Mouse (Mus musculus) gastrocnemius, postnatal 4 days (tissue): Measurements from ENCODE around the gene Vmn1r176. TPM values are rescaled to one million over a fixed set of nuclear protein-coding genes. Genes with fewer than 3 reads are reported as not detected.
"Not testable (repeated sequence)": the region's sequence is repeated elsewhere in the genome, so short reads cannot be mapped to it uniquely, and the experiment has no call there.

Experiments used
- DNase-seq, 2 experiments: peaks; one replicate each; pipeline ENCODE4 v3.0.0; 2021 to 2022; ENCODE audit warnings: low spot score in 2 of 2, mixed read lengths in 2 of 2
- long read RNA-seq, 2 experiments: library from polyadenylated mRNA; stranded (forward); transcript quantifications; one replicate each; pipeline ENCODE4 v2.0.0; 2021
- total RNA-seq, 2 experiments: library from RNA; stranded (reverse); gene quantifications; 2 replicates each; pipeline ENCODE4 v1.2.3; 2021

The Vmn1r176 gene
- total RNA-seq, result not detected
- long read RNA-seq, experiment 1, result 0 reads
- long read RNA-seq, experiment 2, result 0 reads

GRCm38 (mm10) chr7:23837272-23837671 is at the start of gene Vmn1r176:
Gene Vmn1r176, minus strand, starts transcription at chr7:23837372.
- not testable (repeated sequence) for DNase-seq

GRCm38 (mm10) chr7:23876918-23877317 is 39.7 kb upstream of the Vmn1r176 start:
- not testable (repeated sequence) for DNase-seq

- not testable (repeated sequence) for DNase-seq
Measured at GRCm38 (mm10) chr7:23866349-23866748, 29.2 kb upstream of the Vmn1r176 start, which contains the start of gene Vmn1r177. Gene Vmn1r177, minus strand, starts transcription at chr7:23866449.

GRCm38 (mm10) chr7:23810543-23810942 is 26.6 kb downstream of the Vmn1r176 start, which contains the start of gene Vmn1r175:
Gene Vmn1r175, minus strand, starts transcription at chr7:23810643.
- DNase-seq, result not testable (repeated sequence)

- no peak for DNase-seq
Measured at GRCm38 (mm10) chr7:23784526-23784925, 52.6 kb downstream of the Vmn1r176 start.

Other genes starting within 250 kb of the Vmn1r176 start
- gene Vmn1r170, start 231.2 kb downstream of the Vmn1r176 start, total RNA-seq, result not detected
- not detected for gene Vmn1r171, start 206.7 kb downstream of the Vmn1r176 start, total RNA-seq
- not detected for gene Vmn1r172, start 179.1 kb downstream of the Vmn1r176 start, total RNA-seq
- gene Vmn1r173, start 136.7 kb downstream of the Vmn1r176 start, total RNA-seq, result not detected
- gene Vmn1r174, start 85.1 kb downstream of the Vmn1r176 start, total RNA-seq, result not detected
- not detected for gene Vmn1r175, start 26.7 kb downstream of the Vmn1r176 start, total RNA-seq
- not detected for gene Vmn1r177, start 29.1 kb upstream of the Vmn1r176 start, total RNA-seq
- gene Vmn1r178, start 54.6 kb upstream of the Vmn1r176 start, total RNA-seq, result not detected
- gene Vmn1r179, start 89.6 kb upstream of the Vmn1r176 start, total RNA-seq, result not detected
- gene Vmn1r180, start 113.3 kb upstream of the Vmn1r176 start, total RNA-seq, result not detected
- not detected for gene Vmn1r181, start 137.2 kb upstream of the Vmn1r176 start, total RNA-seq
- not detected for gene V1rd19, start 164.3 kb upstream of the Vmn1r176 start, total RNA-seq
- not detected for gene Vmn1r183, start 215.9 kb upstream of the Vmn1r176 start, total RNA-seq
- gene Zfp180, start 244.6 kb upstream of the Vmn1r176 start, total RNA-seq, result 1 to 10 TPM; 9.1 TPM